Comparison of ENCODE assay signal across 8 mouse cellular contexts in the genomic region with DNA sequence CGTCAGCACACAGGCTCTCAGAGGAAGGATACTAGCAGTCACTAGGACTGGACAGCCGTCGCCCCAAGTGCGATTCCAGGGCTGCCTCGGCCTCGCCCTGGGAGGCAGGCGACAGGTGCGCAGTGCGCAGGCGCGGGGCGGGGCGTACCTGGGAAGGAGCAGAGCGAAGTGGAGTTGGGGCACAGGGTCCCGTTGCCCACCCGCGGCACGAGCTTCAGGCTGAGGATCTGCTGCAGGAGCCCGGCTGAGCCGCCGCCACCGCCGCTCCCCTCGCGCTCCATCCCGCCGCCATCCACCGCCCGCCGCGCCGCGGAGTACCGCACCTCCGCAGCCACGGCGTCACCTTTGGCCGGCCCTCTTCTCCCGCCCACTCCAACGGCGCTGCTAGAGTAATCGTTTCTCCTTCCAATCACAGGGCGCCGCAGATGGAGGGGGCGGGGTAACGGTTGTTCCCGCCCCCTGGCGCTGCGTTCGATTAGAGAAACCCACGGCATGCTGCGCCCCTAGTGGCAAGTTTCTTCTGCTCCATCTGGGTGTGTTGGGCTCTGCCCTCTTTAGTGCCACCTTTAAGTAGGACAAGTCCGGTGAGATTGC. TPM values are rescaled to one million over a fixed set of nuclear protein-coding genes. Genes with fewer than 3 reads are reported as not detected.
A peak's percentile ranks its signal among the peaks of the same experiment; 100 is the strongest.
DNase-seq lines count a peak whose midpoint lies in the region; ATAC-seq and TF ChIP-seq lines count a peak whose summit lies in the region.

A gene (minus strand): TSS at position 396 of the 594 bp plus-strand sequence.

- ATAC-seq in embryonic facial prominence, embryonic 13.5 days (ENCODE audit: insufficient number of reproducible peaks, insufficient read depth, low FRiP score, low TSS enrichment, low read depth), result peak; percentile 95
- ATAC-seq in limb, embryonic 12.5 days (ENCODE audit: insufficient number of reproducible peaks, insufficient read depth, low FRiP score, low TSS enrichment, low read depth), result peak; percentile 97
- peak; percentile 99 for ATAC-seq in midbrain, embryonic 15.5 days (replicated peaks)

- peak; percentile 69 for TF ChIP-seq POLR2A in kidney, adult 2 months (IDR thresholded peaks at IDR 0.05; ENCODE audit: low read depth, low read length)
- peak; percentile 58 for TF ChIP-seq POLR2A in spleen, adult 2 months (IDR thresholded peaks at IDR 0.05; ENCODE audit: low read depth, low read length)

- WGBS in embryonic facial prominence, embryonic 13.5 days, result under 1% methylated on average over 52 of the region's 53 CpGs
- WGBS in kidney, adult 2 months, result under 1% methylated on average over 53 of the region's 53 CpGs
- WGBS in limb, embryonic 12.5 days, result under 1% methylated on average over 53 of the region's 53 CpGs
- under 1% methylated on average over 46 of the region's 53 CpGs for WGBS in midbrain, embryonic 15.5 days
- WGBS in spleen, adult 2 months, result under 1% methylated on average over 47 of the region's 53 CpGs

- H3K4me2 ChIP-seq in embryonic facial prominence, embryonic 13.5 days, result peak within 1 kb of the TSS; percentile 66
- H3K4me2 ChIP-seq in limb, embryonic 12.5 days, result peak within 1 kb of the TSS; percentile 84
- peak within 1 kb of the TSS; percentile 80 for H3K4me2 ChIP-seq in midbrain, embryonic 15.5 days

- no peaks in the 10 kb centered on the region for H3K27me3 ChIP-seq in embryonic facial prominence, embryonic 13.5 days
- no peaks in the 10 kb centered on the region for H3K27me3 ChIP-seq in kidney, adult 2 months (replicated peaks; ENCODE audit: control insufficient read depth, insufficient read depth, low read length)
- no peaks in the 10 kb centered on the region for H3K27me3 ChIP-seq in limb, embryonic 12.5 days
- H3K27me3 ChIP-seq in midbrain, embryonic 15.5 days (replicated peaks), result no peaks in the 10 kb centered on the region
- H3K27me3 ChIP-seq in spleen, adult 2 months (ENCODE audit: control insufficient read depth, insufficient read depth, low read length), result no peaks in the 10 kb centered on the region

- H3K9ac ChIP-seq in embryonic facial prominence, embryonic 13.5 days, result peak within 1 kb of the TSS; percentile 80
- peak within 1 kb of the TSS; percentile 74 for H3K9ac ChIP-seq in limb, embryonic 12.5 days (replicated peaks)
- peak within 1 kb of the TSS; percentile 66 for H3K9ac ChIP-seq in midbrain, embryonic 15.5 days

- DNase-seq in 3134 (ENCODE audit: extremely low read depth, insufficient read length, low spot score), result peak; percentile 97
- peak; percentile 96 to 98 for DNase-seq in adrenal gland, postnatal 36 days
- peak; percentile 98 for DNase-seq in heart, adult 18-20 months
- DNase-seq in kidney, adult 2 months, result peak; percentile 99
- peak; percentile 96 to 97 for DNase-seq in spleen, adult 2 months (ENCODE audit: low read depth in 1 of 2, low spot score in 2 of 2)

- TF ChIP-seq CTCF in kidney, adult 2 months (conservative IDR thresholded peaks at IDR 0.05; ENCODE audit: insufficient read depth, insufficient read length, low read depth, low read length), result peak; percentile 90
- TF ChIP-seq CTCF in spleen, adult 2 months (IDR thresholded peaks at IDR 0.05; ENCODE audit: extremely low read depth, insufficient read depth, insufficient read length, insufficient replicate concordance), result peak; percentile 88

- H3K4me1 ChIP-seq in embryonic facial prominence, embryonic 13.5 days, result peaks cover 8% of the 10 kb centered on the region
- no peaks in the 10 kb centered on the region; the same call in 1 of the 2 replicates for H3K4me1 ChIP-seq in kidney, adult 2 months (ENCODE audit: control insufficient read depth, insufficient read depth, low read length)
- peaks cover 5% of the 10 kb centered on the region; the same call in 1 of the 2 replicates for H3K4me1 ChIP-seq in limb, embryonic 12.5 days (replicated peaks)
- peaks cover 13% of the 10 kb centered on the region for H3K4me1 ChIP-seq in midbrain, embryonic 15.5 days
- no peaks in the 10 kb centered on the region for H3K4me1 ChIP-seq in spleen, adult 2 months (ENCODE audit: control insufficient read depth, insufficient read depth, insufficient read length)

- peak within 1 kb of the TSS; percentile 81 for H3K4me3 ChIP-seq in embryonic facial prominence, embryonic 13.5 days
- peak within 1 kb of the TSS; percentile 67 for H3K4me3 ChIP-seq in kidney, adult 2 months (ENCODE audit: insufficient read depth, low read depth, low read length)
- H3K4me3 ChIP-seq in limb, embryonic 12.5 days (replicated peaks), result peak within 1 kb of the TSS; percentile 66
- H3K4me3 ChIP-seq in midbrain, embryonic 15.5 days, result peak within 1 kb of the TSS; percentile 94
- H3K4me3 ChIP-seq in spleen, adult 2 months (ENCODE audit: extremely low read depth, insufficient read depth, insufficient read length), result peak within 1 kb of the TSS; percentile 88

- peaks cover 13% of the 10 kb centered on the region for H3K36me3 ChIP-seq in embryonic facial prominence, embryonic 13.5 days
- no peaks in the 10 kb centered on the region for H3K36me3 ChIP-seq in kidney, adult 2 months (ENCODE audit: control insufficient read depth, insufficient read depth, low read length)
- peaks cover 2% of the 10 kb centered on the region; the same call in 1 of the 2 replicates for H3K36me3 ChIP-seq in limb, embryonic 12.5 days
- no peaks in the 10 kb centered on the region for H3K36me3 ChIP-seq in midbrain, embryonic 15.5 days (replicated peaks)
- H3K36me3 ChIP-seq in spleen, adult 2 months (ENCODE audit: control insufficient read depth, insufficient read depth, low read length), result no peaks in the 10 kb centered on the region

- no peaks in the 10 kb centered on the region for H3K9me3 ChIP-seq in embryonic facial prominence, embryonic 13.5 days
- H3K9me3 ChIP-seq in limb, embryonic 12.5 days, result no peaks in the 10 kb centered on the region
- no peaks in the 10 kb centered on the region for H3K9me3 ChIP-seq in midbrain, embryonic 15.5 days

- peak within 1 kb of the TSS; percentile 76 for H3K27ac ChIP-seq in embryonic facial prominence, embryonic 13.5 days
- peak within 1 kb of the TSS; percentile 72 for H3K27ac ChIP-seq in kidney, adult 2 months (ENCODE audit: insufficient read depth, low read depth, low read length)
- peak within 1 kb of the TSS; percentile 85 for H3K27ac ChIP-seq in limb, embryonic 12.5 days
- H3K27ac ChIP-seq in midbrain, embryonic 15.5 days, result peak within 1 kb of the TSS; percentile 89
- H3K27ac ChIP-seq in spleen, adult 2 months (ENCODE audit: insufficient read depth, low read length), result peak within 1 kb of the TSS; percentile 76

RNA-seq across cellular contexts. Expression of the gene that starts here (rescaled TPM):
- 1 to 10 TPM; 6.6 to 6.9 TPM for total RNA-seq in adrenal gland, postnatal 36 days (2021)
- polyA plus RNA-seq in embryonic facial prominence, embryonic 13.5 days (2015; fragmentation: Nextera tagmentation; extraction: Ambion mirVana), result 8.3 and 8.6 TPM in 2 replicates
- 1 to 10 TPM; 2.4 to 2.6 TPM for total RNA-seq in heart, adult 18-20 months (2021)
- polyA plus RNA-seq in kidney, adult 2 months (2012; rRNA removed), result 6.0 and 6.9 TPM in 2 replicates
- 8.4 and 9.1 TPM in 2 replicates for polyA plus RNA-seq in limb, embryonic 12.5 days (2016; fragmentation: Nextera tagmentation; extraction: Ambion mirVana)
- polyA plus RNA-seq in midbrain, embryonic 15.5 days (2015; fragmentation: Nextera tagmentation; extraction: Ambion mirVana), result 3.7 and 3.8 TPM in 2 replicates
- 1.2 and 1.6 TPM in 2 replicates for polyA plus RNA-seq in spleen, adult 2 months (2012; rRNA removed)

Comparison
In these comparisons a context has a peak if more than half of its experiments do, and no peak if none do; other contexts are left out.
1. Peak in every context shown above with its lines: DNase-seq, ATAC-seq, H3K4me3 ChIP-seq and H3K27ac ChIP-seq.